Mouse (Mus musculus) heart, postnatal 0 days (tissue): ENCODE measurements around the gene Tapbp. TPM values are rescaled to one million over a fixed set of nuclear protein-coding genes. Genes with fewer than 3 reads are reported as not detected.

Experiments
- ATAC-seq: fragments of 200-750 bp; cut with Nextera tagmentation; 2 replicates; pipeline ENCODE4 v1.8.0; 2017; ENCODE audit warnings: low read depth, moderate number of reproducible peaks, moderate library complexity; ENCODE audit not compliant: insufficient read depth
- DNase-seq: peaks from one replicate; pipeline ENCODE4 v3.0.0-alpha.2; 2016; ENCODE audit warnings: low spot score
- H3K27ac ChIP-seq: fragments of 300-500 bp; sonication (generic); 2 replicates; pipeline ENCODE4 v1.5.1; 2014; ENCODE audit warnings: low read depth, mild to moderate bottlenecking
- H3K27me3 ChIP-seq: fragments of 300-500 bp; sonication (generic); 2 replicates; pipeline ENCODE4 v1.6.1; 2014; ENCODE audit warnings: low read length, mixed read lengths; ENCODE audit not compliant: control insufficient read depth, insufficient read depth
- H3K36me3 ChIP-seq: fragments of 300-500 bp; sonication (generic); replicated peaks from 2 replicates; pipeline ENCODE4 v1.6.1; 2014; ENCODE audit warnings: low read length, mixed read lengths; ENCODE audit not compliant: control insufficient read depth, insufficient read depth
- H3K4me1 ChIP-seq: fragments of 300-500 bp; sonication (generic); 2 replicates; pipeline ENCODE4 v1.6.1; 2014; ENCODE audit warnings: antibody characterized with exemption; ENCODE audit not compliant: control insufficient read depth, insufficient read depth
- H3K4me2 ChIP-seq: fragments of 300-500 bp; sonication (generic); 2 replicates; pipeline ENCODE4 v1.6.1; 2014; ENCODE audit warnings: low read depth, mild to moderate bottlenecking, low read length, moderate library complexity
- H3K4me3 ChIP-seq: fragments of 300-500 bp; sonication (generic); 2 replicates; pipeline ENCODE4 v1.5.1; 2014; ENCODE audit warnings: low read depth, low read length
- H3K9ac ChIP-seq: fragments of 300-500 bp; sonication (generic); replicated peaks from 2 replicates; pipeline ENCODE4 v1.6.1; 2014; ENCODE audit warnings: low read depth, low read length, mixed read lengths
- H3K9me3 ChIP-seq: fragments of 300-500 bp; sonication (generic); replicated peaks from 2 replicates; pipeline ENCODE4 v1.6.1; 2016; ENCODE audit warnings: low read length; ENCODE audit not compliant: control insufficient read depth
- CTCF ChIP-seq: IDR thresholded peaks from 2 replicates; pipeline ENCODE4 v1.5.1; 2016; ENCODE audit warnings: antibody characterized with exemption, control low read depth, low read depth
- EP300 ChIP-seq: IDR thresholded peaks from 2 replicates; pipeline ENCODE4 v1.6.1; 2016; ENCODE audit warnings: antibody characterized with exemption, low read depth
- WGBS: fragments of 180-500 bp; shearing (Covaris S2); extraction: QIAGEN DNeasy Blood & Tissue Kit; methylation state at CpG from one replicate; pipeline ENCODE4 v1.1.7; 2014; 5-methylcytosine and 5-hydroxymethylcytosine counted together
- polyA plus RNA-seq: library from polyadenylated mRNA; unstranded; fragments of >200 nt; fragmentation: Nextera tagmentation; extraction: Ambion mirVana; gene quantifications from 2 replicates; pipeline ENCODE4 v1.2.1, GENCODE M21; 2015
- total RNA-seq: library from RNA; depleted of rRNA; stranded (reverse); fragments of >200 nt; gene quantifications from 2 replicates; pipeline ENCODE4 v1.2.3, GENCODE M21; 2014; ENCODE audit warnings: low replicate concordance

Gene Tapbp
- total and polyA plus RNA-seq, 2 experiments from 2014 or later = 51.3 to 84.1 TPM

DNA sequence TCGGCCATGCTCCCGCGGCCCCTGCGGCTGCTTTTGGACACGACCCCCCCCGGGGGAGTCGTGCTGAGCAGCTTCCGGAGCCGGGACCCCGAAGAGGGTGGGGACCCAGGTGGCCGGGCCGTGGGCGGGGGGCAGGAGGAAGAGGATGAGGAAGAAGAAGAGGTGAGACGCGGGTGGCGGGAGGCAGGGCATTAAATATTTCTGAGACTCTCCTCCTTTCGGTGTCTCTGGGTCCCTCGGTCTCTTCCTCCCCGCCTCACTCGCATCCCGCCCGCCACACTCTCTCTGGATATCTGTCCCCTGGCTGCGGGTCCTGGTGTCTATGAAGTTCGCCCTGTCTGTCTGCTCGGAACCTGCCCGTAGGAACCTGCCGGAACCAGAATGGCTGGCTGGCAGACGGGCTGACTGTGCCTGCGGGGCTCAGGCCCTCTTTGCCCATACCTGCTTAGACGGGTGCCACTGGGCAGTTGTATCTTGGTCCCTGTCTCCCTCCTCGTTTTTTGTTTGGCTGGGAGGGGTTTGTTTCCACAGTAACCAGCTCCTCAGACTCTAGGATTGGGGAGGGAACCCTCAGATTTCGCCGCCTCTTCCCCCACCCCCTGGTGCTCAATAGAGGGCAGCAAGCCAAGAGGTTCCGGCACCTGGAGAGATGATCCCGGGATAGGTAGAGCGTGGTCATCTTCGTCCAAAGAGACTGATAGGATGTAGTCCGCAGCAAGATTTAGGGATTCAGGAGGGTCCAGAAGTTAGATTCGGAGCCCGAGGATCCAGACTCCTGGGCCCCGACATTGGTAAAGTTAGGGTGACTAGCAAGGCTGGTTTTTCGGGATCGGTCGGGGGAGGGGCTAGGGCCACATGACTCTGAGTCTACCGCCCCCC lies 14.8 kb downstream of the Tapbp start:
- under 1% methylated on average over 44 of the region's 45 CpGs for WGBS
- Histone ChIP-seq H3K4me3 (peak overlapping the region; percentile 91), H3K36me3 (peaks cover 48% of the 10 kb centered on the region), H3K27me3 (no peaks in the 10 kb centered on the region), H3K9me3 (no peaks in the 10 kb centered on the region), H3K9ac (peak overlapping the region; percentile 91), H3K4me1 (peaks cover 6% of the 10 kb centered on the region; the same call in 1 of the 2 replicates), H3K4me2 (peak overlapping the region; percentile 98), H3K27ac (peak overlapping the region; percentile 95)
- DNase-seq = peak; percentile 13
- ATAC-seq = no peak
- TF ChIP-seq CTCF (no peak), EP300 (no peak)

DNA sequence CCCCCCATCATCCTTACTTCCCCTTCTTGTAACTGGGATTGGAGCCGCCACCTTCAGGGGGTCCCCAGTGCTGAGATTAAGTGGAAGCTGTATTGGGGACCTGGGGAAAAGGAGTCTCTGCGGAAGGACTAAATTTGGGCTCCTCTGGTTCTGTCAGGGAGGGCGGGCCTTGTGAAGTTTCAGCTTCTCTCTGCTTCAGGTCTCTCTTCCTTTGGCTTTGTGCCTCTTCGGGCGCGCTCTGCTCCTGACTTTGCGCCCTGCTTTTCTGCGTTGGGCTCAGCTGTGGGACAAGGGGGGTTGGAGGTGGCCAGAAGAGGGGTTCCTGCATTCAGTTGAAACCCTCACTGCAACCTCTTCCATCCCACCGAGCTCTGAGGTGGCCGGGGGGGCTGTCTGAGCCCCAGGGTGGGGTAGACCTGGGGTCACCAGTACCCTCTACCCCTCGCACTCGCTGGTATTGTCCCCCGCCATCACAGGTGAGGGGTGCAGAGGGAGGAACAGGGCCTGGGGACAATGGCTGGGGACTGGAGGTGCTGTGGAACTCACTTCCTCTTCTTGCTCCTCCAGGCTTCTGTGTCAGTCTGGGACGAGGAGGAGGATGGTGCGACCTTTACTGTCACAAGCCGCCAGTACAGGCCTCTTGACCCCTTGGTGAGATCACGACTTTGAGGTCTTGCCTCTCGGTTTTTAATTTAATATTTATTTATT lies 15.6 kb downstream of the Tapbp start:
- DNase-seq = peak; percentile 4
- Histone ChIP-seq H3K9ac (peak overlapping the region; percentile 91), H3K27ac (no peak overlapping the region)

GRCm38 (mm10) chr17:33931947-33932346 lies 16.2 kb downstream of the Tapbp start:
- WGBS = 91% methylated on average over 11 of the region's 11 CpGs
- TF ChIP-seq EP300 = no peak
- no peak for TF ChIP-seq CTCF

More for the DNA sequence above, 15.6 kb downstream of the Tapbp start:
- H3K27me3 ChIP-seq = no peaks in the 10 kb centered on the region
- 52% methylated on average over 18 of the region's 18 CpGs for WGBS
- H3K9me3 ChIP-seq = no peaks in the 10 kb centered on the region
- no peak for ATAC-seq
- TF ChIP-seq EP300 (no peak), CTCF (no peak)
- H3K36me3 ChIP-seq = peaks cover 49% of the 10 kb centered on the region
- peak overlapping the region; percentile 98 for H3K4me2 ChIP-seq
- H3K4me1 ChIP-seq = peaks cover 6% of the 10 kb centered on the region; the same call in 1 of the 2 replicates
- peak overlapping the region; percentile 91 for H3K4me3 ChIP-seq

DNA sequence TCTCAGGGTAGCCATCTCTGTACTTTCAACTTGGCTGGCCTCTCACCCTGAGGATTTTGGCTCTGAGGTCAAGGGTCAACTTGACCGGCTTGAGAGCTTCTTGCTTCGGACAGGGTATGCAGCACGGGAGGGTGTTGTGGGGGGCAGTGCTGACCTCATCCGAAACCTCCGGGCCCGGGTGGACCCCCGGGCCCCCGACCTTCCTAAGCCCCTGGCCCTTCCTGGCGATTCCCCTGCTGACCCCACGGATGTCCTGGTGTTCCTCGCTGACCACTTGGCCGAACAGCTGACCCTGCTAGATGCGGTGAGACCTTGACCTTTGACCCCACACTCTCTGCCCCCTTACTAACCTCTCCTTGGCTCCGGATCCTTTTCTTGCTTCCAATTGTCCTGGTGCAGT lies 16.7 kb downstream of the Tapbp start:
- WGBS = 83% methylated on average over 14 of the region's 14 CpGs
- no peak for DNase-seq
- ATAC-seq = no peak
- H3K27ac ChIP-seq = no peak overlapping the region
- no peak for TF ChIP-seq CTCF
- no peak for TF ChIP-seq EP300
- peaks cover 52% of the 10 kb centered on the region for H3K36me3 ChIP-seq
- H3K27me3 ChIP-seq = no peaks in the 10 kb centered on the region
- H3K4me2 ChIP-seq = no peak overlapping the region
- no peak overlapping the region for H3K4me3 ChIP-seq
- peaks cover 6% of the 10 kb centered on the region; the same call in 1 of the 2 replicates for H3K4me1 ChIP-seq
- no peak overlapping the region for H3K9ac ChIP-seq
- H3K9me3 ChIP-seq = no peaks in the 10 kb centered on the region

More at GRCm38 (mm10) chr17:33931947-33932346, 16.2 kb downstream of the Tapbp start:
- Histone ChIP-seq H3K9ac (no peak overlapping the region), H3K27ac (no peak overlapping the region), H3K9me3 (no peaks in the 10 kb centered on the region), H3K4me3 (no peak overlapping the region), H3K36me3 (peaks cover 47% of the 10 kb centered on the region), H3K4me1 (peaks cover 6% of the 10 kb centered on the region; the same call in 1 of the 2 replicates), H3K27me3 (no peaks in the 10 kb centered on the region), H3K4me2 (no peak overlapping the region)
- DNase-seq (peak; percentile 1), ATAC-seq (no peak)

DNA sequence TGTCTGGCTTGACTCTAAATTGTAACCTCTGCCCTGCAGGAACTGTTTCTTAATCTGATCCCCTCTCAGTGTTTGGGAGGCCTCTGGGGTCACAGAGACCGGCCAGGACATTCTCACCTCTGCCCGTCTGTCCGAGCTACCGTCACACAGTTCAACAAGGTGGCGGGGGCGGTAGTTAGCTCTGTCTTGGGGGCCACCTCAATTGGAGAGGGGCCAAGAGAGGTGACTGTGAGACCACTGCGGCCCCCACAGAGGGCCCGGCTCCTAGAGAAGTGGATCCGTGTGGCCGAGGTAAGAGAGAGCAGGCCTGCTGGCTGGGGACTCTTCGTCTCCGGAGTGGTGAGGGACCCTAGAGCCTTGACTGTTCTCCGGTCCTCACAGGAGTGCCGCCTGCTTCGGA lies 17.3 kb downstream of the Tapbp start:
- no peak for DNase-seq
- no peak for ATAC-seq
- Histone ChIP-seq H3K4me1 (peaks cover 6% of the 10 kb centered on the region; the same call in 1 of the 2 replicates), H3K9me3 (no peaks in the 10 kb centered on the region), H3K4me2 (no peak overlapping the region), H3K9ac (no peak overlapping the region), H3K36me3 (peaks cover 55% of the 10 kb centered on the region), H3K27ac (no peak overlapping the region), H3K4me3 (no peak overlapping the region), H3K27me3 (no peaks in the 10 kb centered on the region)
- TF ChIP-seq CTCF (no peak), EP300 (no peak)
- 94% methylated on average over 15 of the region's 15 CpGs for WGBS
